Mouse (Mus musculus): ENCODE results near the gene Mad2l1bp.

- TF ChIP-seq GATA1 (IDR thresholded peaks at IDR 0.05; ENCODE audit: low read length), result no peak
- no peak for TF ChIP-seq TAL1 (IDR thresholded peaks at IDR 0.05; ENCODE audit: low read length)
Measured at GRCm38 (mm10) chr17:46203078-46203477, 49.7 kb upstream of the Mad2l1bp start.
